Mouse (Mus musculus) E14TG2a.4 (cell line): ENCODE measurements around the gene Tnp1.

ENCODE experiments used
- H3K27me3 ChIP-seq: 2 replicates; pipeline ENCODE4 v1.6.1; 2014; ENCODE audit warnings: low read length, control low read depth; ENCODE audit not compliant: insufficient read depth
- H3K36me3 ChIP-seq: 2 replicates; pipeline ENCODE4 v1.6.1; 2014; ENCODE audit warnings: low read length, control low read depth; ENCODE audit not compliant: insufficient read depth
- H3K4me1 ChIP-seq: replicated peaks from 2 replicates; pipeline ENCODE4 v1.6.1; 2014; ENCODE audit warnings: low read depth, low read length, control low read depth
- H3K4me3 ChIP-seq: replicated peaks from 2 replicates; pipeline ENCODE4 v1.5.1; 2014; ENCODE audit warnings: mild to moderate bottlenecking, low read length
- H3K9me3 ChIP-seq: 2 replicates; pipeline ENCODE4 v1.6.1; 2014; ENCODE audit warnings: low read length, control low read depth
- CTCF ChIP-seq: conservative IDR thresholded peaks from 2 replicates; pipeline ENCODE4 v1.5.1; 2014; ENCODE audit warnings: low read length
- NANOG ChIP-seq: IDR thresholded peaks from 2 replicates; pipeline ENCODE4 v1.6.1; 2014; ENCODE audit warnings: borderline replicate concordance, low read length, mixed read lengths
- POU5F1 ChIP-seq: IDR thresholded peaks from 2 replicates; pipeline ENCODE4 v1.6.1; 2014; ENCODE audit warnings: low read length, borderline replicate concordance

Gene Tnp1

DNA sequence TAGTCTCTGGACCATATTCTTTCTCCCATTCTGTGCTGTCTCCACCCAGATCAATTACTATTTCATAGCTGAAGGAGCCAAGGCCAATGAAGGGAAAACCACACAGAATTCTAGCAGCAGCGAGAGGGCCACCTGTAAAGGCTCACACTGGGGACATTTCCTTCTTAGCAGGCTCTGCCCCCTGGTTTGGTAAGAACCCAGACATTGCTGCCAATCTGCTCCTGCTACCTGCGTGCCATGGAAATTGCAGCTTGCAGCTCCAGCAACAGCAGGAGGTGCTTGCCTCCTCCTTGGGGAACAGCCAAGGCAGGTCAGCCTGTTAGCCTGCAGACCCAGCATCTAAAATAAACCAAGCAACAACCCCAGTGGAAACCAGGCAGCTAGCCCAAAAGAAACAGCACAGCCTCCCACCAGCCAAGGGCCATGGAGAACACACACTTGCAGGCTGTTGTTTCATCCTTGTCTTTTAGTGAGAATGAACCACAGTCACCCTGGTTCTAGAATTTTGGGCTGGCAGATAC lies 22.7 kb downstream of the Tnp1 start:
- TF ChIP-seq POU5F1: no peak
- no peak for TF ChIP-seq CTCF
- no peak for TF ChIP-seq NANOG
- Histone ChIP-seq H3K36me3 (no peaks in the 10 kb centered on the region), H3K9me3 (0 out of 2 replicates have a peak, but pooled peaks cover 6% of the 10 kb centered on the region), H3K4me3 (no peak overlapping the region), H3K27me3 (no peaks in the 10 kb centered on the region), H3K4me1 (no peaks in the 10 kb centered on the region)

DNA sequence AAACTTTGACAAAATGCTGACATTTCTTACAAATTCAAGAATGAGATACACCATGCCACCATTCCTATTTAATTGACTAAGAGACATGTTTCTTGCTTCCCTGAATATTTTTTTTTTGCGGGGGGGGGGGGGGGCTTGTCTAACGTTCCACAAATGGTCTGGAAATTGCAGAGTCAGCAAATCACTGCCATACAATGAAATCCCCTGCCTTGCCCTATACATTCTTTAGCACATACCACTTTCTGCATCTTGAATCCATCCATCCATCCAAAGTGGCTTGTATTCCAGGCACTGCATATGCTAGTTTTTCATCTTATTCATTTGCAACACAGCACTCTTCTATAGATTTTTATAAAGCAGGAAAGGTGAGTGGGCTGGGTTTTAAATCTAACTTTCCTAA lies 23.5 kb downstream of the Tnp1 start:
- Histone ChIP-seq H3K36me3 (no peaks in the 10 kb centered on the region), H3K4me3 (no peak overlapping the region), H3K4me1 (no peaks in the 10 kb centered on the region), H3K9me3 (0 out of 2 replicates have a peak, but pooled peaks cover 6% of the 10 kb centered on the region), H3K27me3 (no peaks in the 10 kb centered on the region)
- TF ChIP-seq CTCF: no peak
- TF ChIP-seq NANOG: no peak
- TF ChIP-seq POU5F1: no peak

GRCm38 (mm10) chr1:72988904-72989303 lies 26.8 kb downstream of the Tnp1 start:
- TF ChIP-seq NANOG (no peak), CTCF (no peak), POU5F1 (no peak)
- no peaks in the 10 kb centered on the region for H3K27me3 ChIP-seq
- no peaks in the 10 kb centered on the region for H3K4me1 ChIP-seq
- peaks cover 6% of the 10 kb centered on the region; the same call in 1 of the 2 replicates for H3K9me3 ChIP-seq
- H3K4me3 ChIP-seq: no peak overlapping the region
- H3K36me3 ChIP-seq: no peaks in the 10 kb centered on the region

GRCm38 (mm10) chr1:72986715-72987114 lies 29.0 kb downstream of the Tnp1 start:
- Histone ChIP-seq H3K4me3 (no peak overlapping the region), H3K27me3 (no peaks in the 10 kb centered on the region), H3K4me1 (no peaks in the 10 kb centered on the region), H3K9me3 (peaks cover 9% of the 10 kb centered on the region; the same call in 1 of the 2 replicates), H3K36me3 (no peaks in the 10 kb centered on the region)
- TF ChIP-seq POU5F1: no peak
- no peak for TF ChIP-seq NANOG
- TF ChIP-seq CTCF: no peak

DNA sequence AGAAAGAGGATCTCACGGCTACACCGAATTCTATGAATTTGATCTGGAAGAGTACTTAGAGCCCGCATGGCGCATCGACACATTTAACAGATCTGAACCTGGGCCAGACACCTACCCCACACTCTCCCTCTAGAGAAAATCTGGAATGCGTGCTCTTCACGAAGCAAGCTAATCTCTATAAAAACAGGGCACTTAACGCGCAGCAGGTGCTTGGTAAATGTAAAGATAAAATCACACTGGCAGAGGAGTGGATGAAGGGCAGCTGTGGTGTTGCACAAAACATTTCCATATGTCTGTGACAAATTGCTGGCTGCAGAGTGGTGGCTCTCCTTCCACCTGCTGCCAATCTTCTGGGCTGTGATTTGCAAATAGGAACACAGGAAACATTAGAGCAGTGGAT lies 36.8 kb downstream of the Tnp1 start:
- no peak for TF ChIP-seq CTCF
- no peak for TF ChIP-seq POU5F1
- no peak for TF ChIP-seq NANOG
- Histone ChIP-seq H3K9me3 (0 out of 2 replicates have a peak, but pooled peaks cover 3% of the 10 kb centered on the region), H3K4me1 (no peaks in the 10 kb centered on the region), H3K36me3 (no peaks in the 10 kb centered on the region), H3K4me3 (no peak overlapping the region), H3K27me3 (peaks cover 9% of the 10 kb centered on the region)

DNA sequence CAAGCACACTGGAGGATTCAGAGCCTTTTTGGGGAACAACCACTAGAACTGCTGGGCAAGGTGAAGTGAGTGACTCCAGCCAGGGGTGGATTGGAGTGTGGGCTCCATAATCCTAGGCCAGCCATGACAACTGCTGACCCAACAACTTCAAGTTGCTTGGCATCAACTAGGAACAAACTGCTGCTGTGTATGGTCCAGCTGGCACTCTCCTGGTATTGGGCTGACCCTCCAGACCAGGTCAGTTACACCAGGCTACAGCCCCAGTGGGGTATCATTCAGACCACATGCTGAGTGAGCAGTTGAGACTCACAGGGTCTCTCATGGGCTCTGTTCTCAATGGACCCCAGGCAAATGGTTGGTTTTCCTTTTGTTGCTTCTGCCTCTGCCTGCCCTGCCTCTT lies 41.5 kb downstream of the Tnp1 start:
- H3K9me3 ChIP-seq: no peaks in the 10 kb centered on the region
- no peaks in the 10 kb centered on the region for H3K36me3 ChIP-seq
- no peak overlapping the region for H3K4me3 ChIP-seq
- no peak for TF ChIP-seq POU5F1
- no peak for TF ChIP-seq CTCF
- no peak for TF ChIP-seq NANOG
- H3K4me1 ChIP-seq: no peaks in the 10 kb centered on the region
- peaks cover 9% of the 10 kb centered on the region for H3K27me3 ChIP-seq

DNA sequence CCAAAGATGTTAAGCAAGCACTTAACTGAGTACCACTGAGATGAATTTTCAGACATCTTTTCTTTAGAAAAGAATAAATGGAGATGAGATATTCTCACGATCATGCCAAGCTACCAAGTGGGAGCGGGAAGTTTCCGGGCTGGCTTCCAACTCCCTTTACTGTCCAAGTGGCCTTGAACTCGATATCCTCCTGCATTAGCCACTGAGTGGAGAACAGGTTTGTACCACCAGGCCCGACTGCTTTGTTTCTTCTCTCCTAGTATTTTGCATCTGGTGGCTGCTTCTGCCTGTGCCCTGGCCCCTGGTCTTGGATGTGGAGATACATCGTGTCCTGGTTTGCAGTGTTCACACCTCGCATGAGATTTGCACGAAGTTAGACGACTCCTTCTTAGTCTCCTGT lies 45.2 kb downstream of the Tnp1 start:
- TF ChIP-seq NANOG (no peak), CTCF (no peak), POU5F1 (no peak)
- no peaks in the 10 kb centered on the region for H3K36me3 ChIP-seq
- H3K27me3 ChIP-seq: no peaks in the 10 kb centered on the region
- H3K4me1 ChIP-seq: no peaks in the 10 kb centered on the region
- H3K4me3 ChIP-seq: no peak overlapping the region
- H3K9me3 ChIP-seq: no peaks in the 10 kb centered on the region

DNA sequence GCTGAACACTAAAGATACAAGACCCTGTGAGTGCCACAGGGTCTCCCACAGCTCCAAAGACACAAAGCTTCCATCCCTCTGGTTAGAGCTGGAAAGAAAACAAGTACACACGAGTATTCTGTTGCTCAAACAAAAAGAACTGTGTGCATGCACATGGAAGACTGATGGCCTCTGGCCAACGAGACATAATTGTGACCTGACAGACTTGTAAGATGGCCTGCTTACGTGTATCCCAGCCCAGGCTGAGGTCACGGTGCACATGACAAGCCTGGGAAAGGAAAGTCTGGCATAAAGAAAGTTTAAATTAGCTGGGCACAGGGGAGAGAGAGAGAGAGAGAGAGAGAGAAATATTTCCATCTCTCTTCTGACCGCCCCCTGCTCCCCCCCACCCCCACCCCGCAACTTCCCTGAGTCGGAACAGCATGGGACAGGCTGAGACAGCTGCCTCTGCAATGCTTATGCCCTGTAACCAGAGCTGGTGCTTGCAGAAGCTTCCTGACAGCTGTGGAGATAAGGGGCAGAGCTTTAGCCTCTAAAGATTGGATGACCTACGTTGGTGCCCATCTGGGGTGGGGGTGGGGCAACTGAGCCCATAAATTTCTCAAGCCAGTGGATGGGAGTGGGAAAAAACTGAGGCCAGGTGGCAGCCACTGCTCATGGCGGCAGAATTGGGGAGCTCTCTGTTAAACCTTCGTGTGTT lies 46.4 kb downstream of the Tnp1 start:
- H3K9me3 ChIP-seq: no peaks in the 10 kb centered on the region
- TF ChIP-seq CTCF (no peak), POU5F1 (no peak), NANOG (no peak)
- H3K4me1 ChIP-seq: no peaks in the 10 kb centered on the region
- H3K36me3 ChIP-seq: no peaks in the 10 kb centered on the region
- no peak overlapping the region for H3K4me3 ChIP-seq
- no peaks in the 10 kb centered on the region for H3K27me3 ChIP-seq

- Histone ChIP-seq H3K4me3 (no peak overlapping the region), H3K4me1 (peaks cover 24% of the 10 kb centered on the region), H3K36me3 (no peaks in the 10 kb centered on the region), H3K27me3 (no peaks in the 10 kb centered on the region), H3K9me3 (no peaks in the 10 kb centered on the region)
- no peak for TF ChIP-seq CTCF
- TF ChIP-seq POU5F1: no peak
- no peak for TF ChIP-seq NANOG
Observed at GRCm38 (mm10) chr1:72966423-72966822, 49.3 kb downstream of the Tnp1 start.
